Mouse (Mus musculus): ENCODE measurements around the gene Hist2h2ab. TPM values are rescaled to one million over a fixed set of nuclear protein-coding genes. Genes with fewer than 3 reads are reported as not detected.

Gene Hist2h2ab
- polyA plus RNA-seq, 2 experiments from 2014 or later = not detected

DNA sequence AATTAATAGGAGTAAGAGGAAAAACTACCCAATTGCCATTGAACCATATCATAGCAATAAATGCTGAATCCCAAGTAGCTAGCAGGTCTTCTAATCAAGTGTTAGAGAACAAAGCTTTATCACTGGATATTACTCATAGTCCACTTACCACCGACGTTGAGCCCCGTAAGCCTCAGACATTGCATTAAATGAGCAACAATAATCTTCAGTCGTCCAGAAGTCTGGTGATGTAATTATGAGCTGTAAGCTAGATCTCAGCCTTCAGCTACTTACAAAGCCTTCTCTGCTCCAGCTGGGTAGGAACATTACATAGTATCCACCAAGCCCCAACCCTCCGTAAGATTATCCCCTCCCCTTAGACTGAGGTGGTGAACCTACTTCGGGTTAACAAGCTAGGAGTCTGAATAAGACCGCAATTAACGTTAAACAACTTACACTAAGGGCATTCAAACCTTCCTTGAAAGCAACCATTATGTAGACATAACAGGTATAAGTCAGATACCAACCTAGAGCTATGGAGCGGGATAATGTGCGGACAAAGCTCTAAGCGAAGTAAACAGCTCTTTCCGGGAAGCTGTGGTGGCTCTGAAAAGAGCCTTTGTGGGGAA is 18.3 kb downstream of the Hist2h2ab start:
- no peak for ATAC-seq

DNA sequence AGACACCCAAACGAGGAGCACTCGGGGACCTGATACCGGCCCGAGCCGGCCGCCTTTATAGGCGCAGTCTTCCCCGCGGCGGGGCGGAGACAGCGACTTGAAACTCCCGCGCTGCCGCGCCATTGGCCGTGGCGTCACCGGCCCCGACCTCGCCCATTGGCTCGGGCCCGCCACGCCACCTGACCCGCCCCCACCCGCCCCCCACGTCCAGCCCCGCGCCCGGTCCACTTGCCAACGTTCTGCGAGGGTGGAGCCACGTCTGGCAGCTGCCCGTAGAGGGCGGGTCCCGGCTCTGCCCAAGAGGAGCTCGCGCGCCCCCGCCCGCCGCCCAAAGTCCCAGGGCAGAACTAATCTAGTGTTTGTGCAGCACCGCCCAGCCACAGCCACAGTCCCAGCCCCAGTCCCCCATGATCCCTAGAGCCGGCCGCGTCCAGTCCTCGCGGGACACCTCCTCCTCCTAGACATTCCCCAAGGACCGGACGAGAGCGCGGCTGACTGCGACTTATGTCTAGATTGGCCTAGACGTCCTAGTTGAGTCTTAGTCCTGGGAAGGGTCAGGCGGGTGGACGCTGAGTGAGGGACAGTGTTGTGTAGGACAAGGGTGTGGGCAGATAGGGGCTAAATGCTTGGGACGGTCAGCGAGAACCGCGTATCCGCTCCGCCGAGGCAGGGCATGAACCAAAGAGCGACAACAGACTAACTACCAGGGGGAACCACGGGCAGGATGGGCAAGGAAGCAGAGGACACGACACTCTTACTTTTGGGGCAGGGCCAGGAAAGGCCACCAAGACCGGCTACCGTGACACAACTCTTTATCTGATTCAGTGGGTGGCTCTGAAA is 19.5 kb downstream of the Hist2h2ab start, which contains the start of gene Hist2h3c2:
Hist2h3c2 (minus strand) TSS at position 174 of the 840 bp plus-strand sequence.
- peak; percentile 64 for ATAC-seq

GRCm38 (mm10) chr3:96239949-96240798 is 20.5 kb downstream of the Hist2h2ab start, which contains the start of gene Hist2h2aa2:
Gene Hist2h2aa2, minus strand, starts transcription at chr3:96240276.
- peak; percentile 72 for ATAC-seq

DNA sequence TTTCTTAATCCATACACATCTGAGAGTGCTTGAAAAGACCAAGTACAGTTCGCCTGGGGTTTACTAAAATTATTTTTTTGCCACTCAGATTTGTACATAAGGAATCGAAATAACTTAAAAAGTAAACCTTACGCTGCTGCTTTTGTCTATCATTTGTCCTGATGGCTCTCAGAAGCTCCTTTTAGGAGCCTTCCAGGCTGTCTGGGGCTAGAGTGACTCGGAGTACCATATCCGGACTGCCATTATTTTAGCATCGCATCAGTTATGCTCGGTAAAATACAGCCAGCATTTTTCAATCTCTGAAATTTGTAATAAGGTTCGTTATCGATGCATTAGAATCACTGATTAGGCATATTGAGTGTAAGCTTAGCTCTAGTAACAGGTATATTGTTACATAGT is 21.1 kb downstream of the Hist2h2ab start:
- ATAC-seq = no peak

- no peak for ATAC-seq
Measured at GRCm38 (mm10) chr3:96243921-96244572, 24.4 kb downstream of the Hist2h2ab start.

DNA sequence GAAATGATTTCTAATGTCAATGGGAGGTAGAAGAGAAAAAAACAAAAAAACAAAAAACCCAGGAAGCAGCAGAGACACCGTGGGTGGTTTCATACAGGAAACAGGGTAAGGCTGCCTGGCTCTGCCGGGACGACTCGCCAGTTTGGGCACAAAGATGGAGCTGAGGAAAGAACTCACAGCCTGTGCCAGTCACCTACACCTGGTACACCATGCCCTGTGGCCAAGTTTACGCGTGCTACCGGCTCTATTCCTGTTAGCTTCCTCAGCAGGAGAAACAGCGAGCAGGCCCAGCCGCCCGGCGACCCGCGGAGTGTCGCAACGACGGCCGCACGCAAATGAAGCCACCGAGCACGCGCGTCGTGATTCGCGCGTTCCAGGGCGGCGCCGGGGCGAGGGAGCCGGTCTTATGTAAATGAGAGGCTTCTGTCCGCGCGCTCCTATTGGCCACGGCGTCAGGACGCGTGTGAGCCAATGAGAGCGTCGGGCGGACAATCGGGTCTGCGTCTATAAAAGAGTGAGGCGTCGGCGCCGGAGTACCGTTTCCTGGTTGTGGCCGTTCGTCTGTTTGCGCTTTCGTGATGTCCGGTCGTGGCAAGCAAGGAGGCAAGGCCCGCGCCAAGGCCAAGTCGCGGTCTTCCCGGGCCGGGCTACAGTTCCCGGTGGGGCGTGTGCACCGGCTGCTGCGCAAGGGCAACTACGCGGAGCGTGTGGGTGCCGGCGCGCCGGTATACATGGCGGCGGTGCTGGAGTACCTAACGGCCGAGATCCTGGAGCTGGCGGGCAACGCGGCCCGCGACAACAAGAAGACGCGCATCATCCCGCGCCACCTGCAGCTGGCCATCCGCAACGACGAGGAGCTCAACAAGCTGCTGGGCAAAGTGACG is 25.6 kb downstream of the Hist2h2ab start, which contains the start of gene Hist2h2aa1:
Hist2h2aa1 (plus strand) TSS at position 495 of the 884 bp plus-strand sequence.
- peak; percentile 80 for ATAC-seq

DNA sequence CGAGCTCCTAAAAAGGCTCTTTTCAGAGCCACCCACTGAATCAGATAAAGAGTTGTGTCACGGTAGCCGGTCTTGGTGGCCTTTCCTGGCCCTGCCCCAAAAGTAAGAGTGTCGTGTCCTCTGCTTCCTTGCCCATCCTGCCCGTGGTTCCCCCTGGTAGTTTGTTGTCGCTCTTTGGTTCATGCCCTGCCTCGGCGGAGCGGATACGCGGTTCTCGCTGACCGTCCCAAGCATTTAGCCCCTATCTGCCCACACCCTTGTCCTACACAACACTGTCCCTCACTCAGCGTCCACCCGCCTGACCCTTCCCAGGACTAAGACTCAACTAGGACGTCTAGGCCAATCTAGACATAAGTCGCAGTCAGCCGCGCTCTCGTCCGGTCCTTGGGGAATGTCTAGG is 26.4 kb downstream of the Hist2h2ab start:
- ATAC-seq = peak; percentile 48

GRCm38 (mm10) chr3:96246427-96246856 is 26.8 kb downstream of the Hist2h2ab start, which contains the start of gene Hist2h3c1:
Gene Hist2h3c1, plus strand, starts transcription at chr3:96246685.
- ATAC-seq = peak; percentile 59

DNA sequence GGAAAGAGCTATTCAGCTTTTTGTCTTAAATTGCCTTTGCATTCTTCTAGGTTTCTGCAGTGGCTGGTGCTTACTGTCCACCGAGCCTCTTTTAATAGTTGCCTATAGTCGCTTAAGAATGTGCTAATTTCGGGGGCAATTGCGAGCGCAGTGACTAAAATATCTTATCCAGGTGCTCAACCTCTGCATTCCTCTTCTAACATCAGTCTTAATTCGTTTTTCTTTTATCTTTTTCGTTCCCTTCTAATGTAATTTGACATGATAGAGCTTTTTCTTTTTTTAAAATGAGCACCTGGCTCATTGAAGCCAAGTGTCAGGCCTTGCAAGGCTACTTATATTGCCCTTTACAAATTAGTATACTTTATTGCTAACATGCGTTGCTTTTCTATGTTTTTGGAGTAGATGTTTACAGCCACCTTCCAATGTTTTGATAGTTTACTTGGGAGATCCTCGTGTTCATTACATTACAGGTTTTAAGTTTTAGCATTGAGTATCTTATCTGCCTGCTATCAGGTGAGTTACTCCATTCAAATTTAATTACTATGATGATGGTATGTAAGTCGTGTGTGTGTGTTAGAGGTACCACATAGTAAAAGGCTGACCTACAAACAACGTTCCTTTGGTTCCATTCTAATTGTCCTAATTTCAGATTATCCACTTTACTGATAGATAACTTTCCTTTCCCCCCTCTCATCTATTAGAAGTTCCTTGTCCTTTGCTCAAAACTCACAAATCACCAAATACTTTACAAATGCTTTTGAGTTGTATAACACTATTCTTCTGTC is 27.9 kb downstream of the Hist2h2ab start:
- no peak for ATAC-seq

GRCm38 (mm10) chr3:96248141-96249033 is 28.7 kb downstream of the Hist2h2ab start:
- no peak for ATAC-seq

DNA sequence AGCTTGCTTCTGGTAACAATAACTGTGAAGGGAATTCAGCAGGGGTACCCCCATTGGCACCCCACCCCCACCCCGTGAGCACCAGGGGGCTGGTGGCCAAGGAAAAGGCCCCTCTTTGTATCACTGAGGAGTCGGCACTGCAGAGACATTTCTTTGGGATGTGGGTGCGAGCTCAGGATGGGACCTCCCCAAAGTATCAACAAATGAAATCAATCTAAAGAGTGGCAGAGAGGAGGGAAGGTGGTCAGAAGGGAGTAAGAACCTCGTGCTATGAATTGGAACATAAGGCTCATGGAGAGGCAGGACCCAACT is 29.3 kb downstream of the Hist2h2ab start:
- no peak for ATAC-seq

- ATAC-seq = no peak
Measured at GRCm38 (mm10) chr3:96250890-96251289, 31.2 kb downstream of the Hist2h2ab start.

DNA sequence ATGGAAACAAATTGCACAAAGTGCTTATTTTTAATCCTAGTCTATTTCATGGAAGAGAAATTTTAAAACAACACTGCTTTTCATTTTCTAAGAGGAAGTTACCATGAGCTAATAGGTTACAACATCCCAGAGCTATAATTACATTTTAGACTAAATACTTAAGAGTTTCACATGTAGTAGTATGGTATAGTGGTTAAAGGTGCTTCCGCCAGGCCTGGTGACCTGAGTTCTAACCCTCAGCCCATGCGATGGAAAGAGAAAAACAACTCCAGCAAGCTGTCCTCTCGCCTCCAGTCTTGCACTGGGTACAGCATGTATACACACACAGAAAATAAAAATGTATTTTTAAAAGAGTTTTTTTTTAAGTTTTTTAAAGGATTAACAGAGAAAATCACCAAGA is 32.1 kb downstream of the Hist2h2ab start:
- ATAC-seq = no peak

DNA sequence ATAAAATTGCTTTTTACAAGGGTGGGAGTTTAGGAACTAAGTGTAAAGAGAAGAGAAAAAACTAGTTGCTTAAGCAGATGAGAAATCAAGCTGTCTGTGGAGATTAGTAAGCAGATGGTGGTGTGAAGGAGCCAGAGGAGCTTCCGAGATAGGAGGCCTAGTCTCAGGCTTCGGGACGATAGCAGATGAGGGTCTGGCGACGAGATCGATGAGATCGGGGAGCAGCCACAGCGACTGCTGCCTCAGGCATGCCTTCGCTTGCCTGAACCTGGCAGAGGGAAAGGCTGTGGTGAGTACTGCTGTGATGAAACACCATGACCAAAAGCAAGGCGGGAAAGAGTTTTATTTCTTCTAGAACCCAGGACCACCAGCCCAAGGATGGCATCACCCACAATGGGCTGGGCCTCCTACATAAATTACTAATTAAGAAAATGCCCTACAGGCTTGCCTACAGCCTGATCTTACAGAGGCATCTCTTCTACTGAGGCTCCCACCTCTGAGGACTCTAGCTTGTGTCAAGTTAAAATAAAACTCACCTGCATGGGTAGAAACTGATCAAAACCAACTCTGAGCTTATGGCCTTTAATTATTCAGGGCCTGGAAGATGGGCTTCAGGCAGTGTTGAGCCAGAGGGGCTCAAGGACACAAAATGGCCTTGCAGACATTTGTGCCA is 35.2 kb downstream of the Hist2h2ab start:
- no peak for ATAC-seq

GRCm38 (mm10) chr3:96255926-96256593 is 36.4 kb downstream of the Hist2h2ab start:
- peak; percentile 54 for ATAC-seq

- ATAC-seq = no peak
Measured at GRCm38 (mm10) chr3:96257190-96257589, 37.5 kb downstream of the Hist2h2ab start.

DNA sequence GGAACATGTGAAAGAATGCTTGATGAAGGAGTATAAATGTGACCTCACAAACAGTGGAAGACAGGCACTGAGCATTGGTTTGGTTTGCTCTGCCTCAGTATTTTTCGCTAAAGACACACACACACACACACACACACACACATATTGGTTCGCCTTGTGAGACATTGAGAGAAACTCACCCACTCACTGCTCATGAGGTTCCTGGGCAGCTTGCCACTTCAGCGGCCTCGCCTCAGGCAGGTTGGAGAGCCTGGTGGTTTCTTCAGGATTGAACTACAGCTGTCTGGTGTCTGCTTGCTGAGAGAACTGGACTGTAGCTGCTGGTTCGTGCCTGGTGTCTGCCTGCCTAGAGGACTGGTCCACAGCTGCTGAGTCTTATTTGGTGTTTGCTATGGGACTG is 40.6 kb downstream of the Hist2h2ab start:
- ATAC-seq = no peak

DNA sequence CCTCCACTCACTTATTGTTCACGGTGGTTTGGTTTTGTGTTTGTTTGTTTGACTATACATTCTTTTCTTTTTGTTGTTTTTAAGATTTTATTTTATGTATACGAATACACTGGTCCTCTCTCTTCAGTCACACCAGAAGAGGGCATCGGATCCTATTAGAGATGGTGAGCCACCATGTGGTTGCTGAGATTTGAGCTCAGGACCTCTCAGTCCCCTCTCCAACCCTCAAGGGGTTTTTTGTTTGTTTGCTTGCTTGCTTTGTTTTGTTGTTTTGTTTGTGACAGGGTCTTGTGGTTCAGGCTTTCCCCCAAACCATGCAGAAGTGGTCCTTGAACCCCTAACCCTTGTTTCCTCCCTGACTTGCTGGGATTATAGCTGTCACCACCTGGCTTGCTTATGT is 42.0 kb downstream of the Hist2h2ab start:
- ATAC-seq = no peak
